Mouse (Mus musculus) left cerebral cortex, adult 2 months (tissue): ENCODE measurements around the gene Etv5. TPM values are rescaled to one million over a fixed set of nuclear protein-coding genes. Genes with fewer than 3 reads are reported as not detected.

Experiments
- DNase-seq, 2 experiments: peaks; one replicate each; pipeline ENCODE4 v3.0.0; 2021 to 2022; ENCODE audit warnings: low spot score in 2 of 2, mixed read lengths in 1 of 2; ENCODE audit errors: extremely low spot score in 1 of 2
- H3K27ac ChIP-seq: fragments of 200-600 bp; 2 replicates; pipeline ENCODE4 v1.8.1; 2022
- H3K4me3 ChIP-seq: fragments of 200-600 bp; 2 replicates; pipeline ENCODE4 v1.8.1; 2022
- CTCF ChIP-seq: fragments of 200-600 bp; IDR thresholded peaks from 2 replicates; pipeline ENCODE4 v1.8.1; 2022; ENCODE audit warnings: antibody characterized with exemption, mild to moderate bottlenecking, moderate library complexity
- intact Hi-C: fragments of 180-260 bp; cut with DNase I; formaldehyde crosslinking; loops from one replicate; pipeline ENCODE4 v1.15.1; 2025
- total RNA-seq, 2 experiments: library from RNA; stranded (reverse); gene quantifications; 2 replicates each; pipeline ENCODE4 v1.2.3; 2021

Gene Etv5
- total RNA-seq, 2 experiments from 2014 or later: 94.7 to 97.5 TPM

DNA sequence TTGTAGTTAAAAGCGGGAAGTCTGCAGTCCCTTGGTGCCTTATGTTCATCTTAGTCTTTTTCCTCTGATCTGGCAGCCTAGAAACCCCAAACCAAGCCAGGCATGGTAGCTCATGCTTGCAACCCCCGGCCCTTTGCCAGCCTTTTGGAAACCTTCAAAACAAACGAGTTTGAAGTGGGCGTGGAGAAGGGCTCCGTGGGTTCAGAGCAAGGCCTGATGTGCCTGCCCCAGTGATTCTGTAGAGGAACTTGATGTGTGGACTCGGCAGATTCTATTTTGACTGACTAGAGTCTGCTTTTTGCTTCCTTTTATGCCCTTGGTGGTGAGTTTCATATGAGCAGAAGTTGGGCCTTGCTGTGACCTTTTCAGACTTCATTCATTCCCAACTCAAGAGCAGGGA, 5.3 kb upstream of the Etv5 start:
- intact Hi-C loops: no loop called here
- H3K4me3 ChIP-seq: no peak overlapping the region
- DNase-seq: no peak
- H3K27ac ChIP-seq: no peak overlapping the region
- no peak for TF ChIP-seq CTCF

DNA sequence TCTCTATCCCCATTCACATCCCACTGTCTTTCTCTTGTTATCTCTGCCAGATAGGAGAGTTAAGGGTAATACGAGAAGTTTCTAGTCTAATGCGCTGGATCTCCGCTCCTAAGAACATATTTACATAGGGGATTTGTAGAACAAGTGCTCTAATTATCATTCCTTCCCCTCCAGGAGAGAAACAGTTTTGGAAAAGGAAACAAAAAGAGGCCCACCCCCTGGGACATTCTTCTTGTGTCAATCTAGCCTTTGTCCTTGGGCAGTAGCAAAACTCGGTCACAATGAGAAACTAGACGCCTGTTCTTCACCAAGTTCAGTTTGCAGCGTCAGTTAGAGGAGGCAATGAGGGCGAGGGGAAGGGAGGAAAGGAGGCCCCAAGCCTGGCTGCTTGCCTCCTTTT, 2.7 kb upstream of the Etv5 start:
- intact Hi-C loops: no loop called here
- Histone ChIP-seq H3K4me3 (no peak overlapping the region), H3K27ac (no peak overlapping the region)
- no peak for TF ChIP-seq CTCF
- no peak for DNase-seq

- Histone ChIP-seq H3K4me3 (no peak overlapping the region), H3K27ac (no peak overlapping the region)
- no peak for DNase-seq
- intact Hi-C loops: loop anchor here (2.0 kb wide), 1 partner anchor 67 kb away; no protein-coding TSS in a partner anchor
- no peak for TF ChIP-seq CTCF
Measured at GRCm38 (mm10) chr16:22441317-22441716, 1.8 kb upstream of the Etv5 start.

GRCm38 (mm10) chr16:22440269-22440668, 750 bp upstream of the Etv5 start:
- H3K27ac ChIP-seq: peak overlapping the region; percentile 83
- DNase-seq: peak; percentile 60 to 62
- intact Hi-C loops: loop anchor here (1.0 to 2.0 kb wide), 2 partner anchors 69 to 108 kb away; no protein-coding TSS in a partner anchor
- H3K4me3 ChIP-seq: peak overlapping the region; percentile 56
- TF ChIP-seq CTCF: peak; percentile 41

- no peak for TF ChIP-seq CTCF
- Histone ChIP-seq H3K4me3 (peak overlapping the region; percentile 90), H3K27ac (peak overlapping the region; percentile 92)
- intact Hi-C loops: loop anchor here (5.0 kb wide), 1 partner anchor 126 kb away; no protein-coding TSS in a partner anchor
- peak; percentile 69 to 74 for DNase-seq
Measured at GRCm38 (mm10) chr16:22438441-22439373, 812 bp downstream of the Etv5 start.

- no peak for TF ChIP-seq CTCF
- Histone ChIP-seq H3K4me3 (no peak overlapping the region), H3K27ac (no peak overlapping the region)
- intact Hi-C loops: loop anchor here (5.0 kb wide), 1 partner anchor 124 kb away; no protein-coding TSS in a partner anchor
- no peak for DNase-seq
Measured at GRCm38 (mm10) chr16:22436106-22436505, 3.4 kb downstream of the Etv5 start.

GRCm38 (mm10) chr16:22434530-22434929, 5.0 kb downstream of the Etv5 start:
- intact Hi-C loops: no loop called here
- H3K4me3 ChIP-seq: 0 out of 2 replicates have a peak overlapping the region, but pooled peaks have one; percentile 26
- peak overlapping the region; percentile 53 for H3K27ac ChIP-seq
- no peak for TF ChIP-seq CTCF
- DNase-seq: no peak

GRCm38 (mm10) chr16:22433944-22434343, 5.6 kb downstream of the Etv5 start:
- intact Hi-C loops: no loop called here
- no peak for TF ChIP-seq CTCF
- DNase-seq: no peak
- Histone ChIP-seq H3K4me3 (peak overlapping the region; percentile 26; the same call in 1 of the 2 replicates), H3K27ac (peak overlapping the region; percentile 53)

- Histone ChIP-seq H3K27ac (no peak overlapping the region), H3K4me3 (no peak overlapping the region)
- no peak for TF ChIP-seq CTCF
- intact Hi-C loops: no loop called here
- DNase-seq: no peak
Measured at GRCm38 (mm10) chr16:22431773-22432172, 7.7 kb downstream of the Etv5 start.

DNA sequence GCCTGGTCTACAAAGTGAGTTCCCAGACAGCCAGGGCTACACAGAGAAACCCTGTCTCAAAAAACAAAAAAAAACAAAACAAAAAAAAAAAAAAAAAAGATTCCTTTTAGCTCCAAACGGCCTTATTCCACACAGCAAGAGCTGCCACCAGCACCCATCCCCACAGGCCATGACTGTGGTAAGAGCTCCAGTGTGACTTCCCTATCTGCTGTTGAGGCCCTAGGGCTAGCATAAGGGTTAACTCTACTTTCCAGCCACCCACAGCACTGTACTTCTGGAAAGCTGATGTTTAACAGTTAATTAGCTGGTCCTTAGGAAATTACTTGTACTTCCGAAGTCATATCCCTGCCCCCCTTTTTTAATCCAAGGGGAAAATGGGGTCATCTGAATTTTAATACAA, 8.2 kb downstream of the Etv5 start:
- intact Hi-C loops: no loop called here
- no peak overlapping the region for H3K4me3 ChIP-seq
- DNase-seq: no peak
- no peak overlapping the region for H3K27ac ChIP-seq
- TF ChIP-seq CTCF: no peak

DNA sequence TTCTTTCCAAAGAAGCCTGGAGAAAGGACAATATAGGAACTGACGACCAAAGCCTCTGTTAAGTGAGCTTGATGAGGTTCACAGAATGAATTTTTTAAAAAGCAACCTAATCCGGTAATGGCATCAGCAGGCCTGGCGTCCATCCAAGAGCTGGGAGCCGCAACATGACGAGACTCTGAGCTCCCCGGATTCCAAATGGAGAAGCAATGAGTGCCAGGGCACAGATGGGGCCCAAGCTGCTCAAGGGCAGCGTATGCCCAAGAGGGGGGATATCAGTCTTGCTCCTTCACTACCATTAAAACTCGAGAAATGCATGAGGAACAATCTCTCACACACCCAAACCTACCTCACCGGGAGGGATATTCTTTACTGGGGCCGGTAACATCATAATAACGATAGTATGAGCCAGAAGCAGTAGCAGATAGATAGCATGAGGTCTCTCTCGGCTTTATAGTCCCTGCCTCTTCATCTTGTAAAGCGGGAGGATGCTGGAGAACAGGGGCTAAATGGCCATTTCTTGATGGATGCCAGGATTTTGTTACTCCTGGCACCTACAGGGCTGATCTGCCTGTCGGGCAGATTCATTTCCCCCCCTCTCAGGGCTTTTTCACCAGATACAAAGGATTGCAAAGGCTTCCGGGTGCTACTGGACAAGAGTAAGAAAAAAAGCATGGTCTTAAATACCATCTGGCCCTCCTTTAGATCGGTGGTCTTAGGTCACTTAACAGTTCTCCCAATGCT, 9.1 kb downstream of the Etv5 start:
- Histone ChIP-seq H3K27ac (peak overlapping the region; percentile 66), H3K4me3 (no peak overlapping the region)
- DNase-seq: peak; percentile 54 to 68
- intact Hi-C loops: no loop called here
- TF ChIP-seq CTCF: no peak

DNA sequence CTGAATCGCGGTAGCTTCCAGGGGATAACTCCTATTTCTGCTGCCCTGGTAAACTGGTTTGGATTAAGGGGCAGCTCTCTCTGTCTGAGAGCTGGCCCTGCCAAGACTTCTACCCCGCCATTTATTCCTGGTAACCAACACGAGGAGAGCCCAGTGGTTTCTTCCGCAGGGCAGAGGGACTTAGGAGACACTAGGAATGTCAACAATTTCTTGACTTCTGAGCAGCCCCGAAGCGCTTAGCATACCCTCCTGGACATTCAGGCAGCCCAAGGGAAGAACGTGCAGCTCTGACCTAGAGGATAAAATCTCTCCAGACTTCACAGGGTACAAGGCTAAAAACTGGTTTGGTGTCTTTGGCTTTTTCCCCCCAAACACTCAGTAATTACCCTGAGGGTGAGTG, 10.1 kb downstream of the Etv5 start:
- DNase-seq: no peak
- peak overlapping the region; percentile 25; the same call in 1 of the 2 replicates for H3K27ac ChIP-seq
- H3K4me3 ChIP-seq: no peak overlapping the region
- TF ChIP-seq CTCF: no peak
- intact Hi-C loops: no loop called here
